Mouse (Mus musculus): ENCODE measurements around the gene Rnf40. TPM values are rescaled to one million over a fixed set of nuclear protein-coding genes. Genes with fewer than 3 reads are reported as not detected.

Rnf40 gene
- polyA plus RNA-seq, 1 experiment from 2014 or later: 36.3 TPM

DNA sequence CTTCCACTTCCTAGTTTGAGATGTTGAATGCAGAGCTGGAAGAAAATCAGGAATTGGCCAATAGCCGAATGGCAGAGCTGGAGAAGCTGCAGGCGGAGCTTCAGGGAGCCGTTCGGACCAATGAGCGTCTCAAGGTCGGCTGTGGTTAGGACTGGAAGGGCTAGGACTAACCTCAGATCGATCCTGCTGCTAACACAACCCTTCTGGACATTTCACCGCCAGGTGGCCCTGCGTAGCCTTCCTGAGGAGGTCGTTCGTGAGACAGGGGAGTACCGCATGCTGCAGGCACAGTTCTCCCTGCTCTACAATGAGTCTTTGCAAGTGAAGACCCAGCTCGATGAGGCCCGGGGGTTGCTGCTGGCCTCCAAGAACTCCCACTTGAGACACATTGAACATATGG lies 4.0 kb downstream of the Rnf40 start:
- peaks cover 7% of the 10 kb centered on the region for H3K4me1 ChIP-seq (replicated peaks; ENCODE audit: control insufficient read depth, insufficient read depth, low read length)
- H3K9ac ChIP-seq (ENCODE audit: low read length): no peak overlapping the region
- ATAC-seq (replicated peaks; ENCODE audit: low FRiP score, low TSS enrichment, low read depth) (no peak), DNase-seq (ENCODE audit: low spot score) (no peak)
- no peak overlapping the region for H3K4me3 ChIP-seq (ENCODE audit: low read depth, low read length)
- peaks cover 82% of the 10 kb centered on the region for H3K36me3 ChIP-seq (ENCODE audit: control insufficient read depth, insufficient read depth, low read length)
- no peaks in the 10 kb centered on the region for H3K27me3 ChIP-seq (replicated peaks; ENCODE audit: control insufficient read depth, insufficient read depth, low read length)
- no peak overlapping the region for H3K4me2 ChIP-seq (ENCODE audit: low read length)
- H3K27ac ChIP-seq (ENCODE audit: low read depth): no peak overlapping the region
- 81% methylated on average over 14 of the region's 14 CpGs for WGBS
- H3K9me3 ChIP-seq (ENCODE audit: control insufficient read depth, low read length): no peaks in the 10 kb centered on the region

DNA sequence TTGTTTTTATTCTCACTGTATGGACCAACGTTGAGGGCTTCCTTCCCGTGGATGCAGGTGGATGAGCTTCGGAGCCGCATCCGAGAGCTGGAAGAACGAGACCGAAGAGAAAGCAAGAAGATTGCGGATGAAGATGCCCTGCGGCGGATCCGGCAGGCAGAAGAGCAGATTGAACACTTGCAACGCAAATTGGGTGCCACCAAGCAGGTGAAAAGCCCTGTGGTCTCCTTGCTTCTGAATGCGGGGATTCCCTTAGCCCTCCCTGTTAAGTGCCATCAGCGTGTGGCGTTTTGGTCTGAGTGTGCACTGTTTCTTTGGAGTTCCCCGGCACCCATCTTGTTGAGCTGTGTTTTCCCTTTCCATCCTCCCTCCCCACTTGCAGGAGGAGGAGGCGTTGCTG lies 8.2 kb downstream of the Rnf40 start:
- no peaks in the 10 kb centered on the region for H3K4me1 ChIP-seq (replicated peaks; ENCODE audit: control insufficient read depth, insufficient read depth, low read length)
- no peak overlapping the region for H3K9ac ChIP-seq (ENCODE audit: low read length)
- 93% methylated on average over 17 of the region's 17 CpGs for WGBS
- DNase-seq (ENCODE audit: low spot score) (no peak), ATAC-seq (replicated peaks; ENCODE audit: low FRiP score, low TSS enrichment, low read depth) (no peak)
- no peak overlapping the region for H3K4me2 ChIP-seq (ENCODE audit: low read length)
- no peak overlapping the region for H3K4me3 ChIP-seq (ENCODE audit: low read depth, low read length)
- H3K27me3 ChIP-seq (replicated peaks; ENCODE audit: control insufficient read depth, insufficient read depth, low read length): no peaks in the 10 kb centered on the region
- H3K9me3 ChIP-seq (ENCODE audit: control insufficient read depth, low read length): no peaks in the 10 kb centered on the region
- peaks cover 100% of the 10 kb centered on the region for H3K36me3 ChIP-seq (ENCODE audit: control insufficient read depth, insufficient read depth, low read length)
- H3K27ac ChIP-seq (ENCODE audit: low read depth): no peak overlapping the region

DNA sequence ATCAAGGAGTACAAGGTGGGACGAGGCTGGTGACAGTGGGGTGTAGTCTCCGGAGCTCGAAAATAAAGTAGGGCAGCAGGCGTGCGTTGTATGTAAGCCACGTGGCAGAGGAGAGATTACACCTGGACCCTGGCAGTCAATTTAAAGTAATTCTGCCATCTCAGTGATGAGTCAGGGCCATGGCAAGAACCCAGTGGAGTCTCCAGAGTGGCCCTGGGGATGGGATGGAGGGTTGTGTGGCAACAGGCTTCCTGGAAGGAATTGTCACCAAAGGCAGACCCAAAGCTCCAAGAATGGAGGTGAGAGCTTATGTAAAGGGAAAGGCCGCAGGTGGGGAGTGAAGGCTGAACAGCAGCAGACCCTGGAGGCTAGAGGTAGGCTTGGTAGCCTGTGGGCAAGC lies 12.0 kb downstream of the Rnf40 start:
- DNase-seq (ENCODE audit: low spot score) (no peak), ATAC-seq (replicated peaks; ENCODE audit: low FRiP score, low TSS enrichment, low read depth) (no peak)
- no peaks in the 10 kb centered on the region for H3K4me1 ChIP-seq (replicated peaks; ENCODE audit: control insufficient read depth, insufficient read depth, low read length)
- H3K36me3 ChIP-seq (ENCODE audit: control insufficient read depth, insufficient read depth, low read length): peaks cover 90% of the 10 kb centered on the region
- H3K9ac ChIP-seq (ENCODE audit: low read length): no peak overlapping the region
- H3K4me3 ChIP-seq (ENCODE audit: low read depth, low read length): no peak overlapping the region
- H3K27me3 ChIP-seq (replicated peaks; ENCODE audit: control insufficient read depth, insufficient read depth, low read length): no peaks in the 10 kb centered on the region
- no peaks in the 10 kb centered on the region for H3K9me3 ChIP-seq (ENCODE audit: control insufficient read depth, low read length)
- 93% methylated on average over 7 of the region's 7 CpGs for WGBS
- H3K4me2 ChIP-seq (ENCODE audit: low read length): no peak overlapping the region
- H3K27ac ChIP-seq (ENCODE audit: low read depth): no peak overlapping the region

DNA sequence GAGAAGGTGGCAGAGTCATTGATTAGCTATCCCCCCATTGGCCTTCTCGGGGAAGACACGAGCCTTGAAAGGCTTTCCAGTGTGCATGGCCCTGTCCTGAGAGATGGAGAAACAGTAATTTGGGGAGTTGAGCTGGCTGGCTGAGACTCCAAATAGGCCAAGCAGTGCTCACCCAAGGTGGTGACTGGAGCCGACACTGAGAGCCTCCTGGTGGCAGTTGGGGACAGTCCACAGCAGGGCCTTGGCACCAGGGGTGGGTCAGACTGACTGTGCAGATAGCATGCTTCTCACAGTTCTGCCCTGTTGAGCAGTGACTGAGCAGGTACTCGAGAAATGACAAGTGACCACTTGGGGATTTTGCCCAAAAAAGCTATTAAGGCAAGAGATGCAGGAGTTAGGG lies 13.2 kb downstream of the Rnf40 start:
- Histone ChIP-seq H3K4me3 (ENCODE audit: low read depth, low read length) (no peak overlapping the region), H3K36me3 (ENCODE audit: control insufficient read depth, insufficient read depth, low read length) (peaks cover 80% of the 10 kb centered on the region), H3K4me2 (ENCODE audit: low read length) (no peak overlapping the region), H3K27ac (ENCODE audit: low read depth) (no peak overlapping the region), H3K4me1 (replicated peaks; ENCODE audit: control insufficient read depth, insufficient read depth, low read length) (no peaks in the 10 kb centered on the region), H3K27me3 (replicated peaks; ENCODE audit: control insufficient read depth, insufficient read depth, low read length) (no peaks in the 10 kb centered on the region), H3K9ac (ENCODE audit: low read length) (no peak overlapping the region), H3K9me3 (ENCODE audit: control insufficient read depth, low read length) (no peaks in the 10 kb centered on the region)
- 90% methylated on average over 4 of the region's 4 CpGs for WGBS
- no peak for DNase-seq (ENCODE audit: low spot score)
- no peak for ATAC-seq (replicated peaks; ENCODE audit: low FRiP score, low TSS enrichment, low read depth)

DNA sequence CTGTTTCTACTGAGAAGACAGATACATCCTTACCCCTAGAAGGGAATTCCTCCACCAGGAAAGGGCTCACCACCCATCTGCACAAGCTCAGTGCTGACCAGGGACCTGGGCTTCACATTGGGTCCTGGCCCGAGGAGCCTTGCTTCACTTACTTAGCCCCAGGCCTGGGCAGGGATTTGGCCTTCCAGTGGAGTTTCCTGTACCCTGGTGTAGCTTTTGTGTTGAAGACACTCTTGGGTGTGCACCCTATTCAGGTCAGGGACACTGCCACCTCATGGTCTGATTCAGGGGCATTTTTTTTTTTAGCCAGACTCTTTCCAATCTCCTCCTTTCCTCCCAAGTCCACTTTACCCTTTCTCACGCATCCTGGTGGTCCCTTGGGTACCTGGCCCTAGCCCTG lies 14.3 kb downstream of the Rnf40 start:
- Histone ChIP-seq H3K27ac (ENCODE audit: low read depth) (no peak overlapping the region), H3K9me3 (ENCODE audit: control insufficient read depth, low read length) (no peaks in the 10 kb centered on the region), H3K9ac (ENCODE audit: low read length) (no peak overlapping the region), H3K27me3 (replicated peaks; ENCODE audit: control insufficient read depth, insufficient read depth, low read length) (no peaks in the 10 kb centered on the region), H3K4me1 (replicated peaks; ENCODE audit: control insufficient read depth, insufficient read depth, low read length) (no peaks in the 10 kb centered on the region), H3K36me3 (ENCODE audit: control insufficient read depth, insufficient read depth, low read length) (peaks cover 80% of the 10 kb centered on the region), H3K4me2 (ENCODE audit: low read length) (no peak overlapping the region), H3K4me3 (ENCODE audit: low read depth, low read length) (no peak overlapping the region)
- DNase-seq (ENCODE audit: low spot score): no peak
- WGBS: 85% methylated on average over 2 of the region's 2 CpGs
- ATAC-seq (replicated peaks; ENCODE audit: low FRiP score, low TSS enrichment, low read depth): no peak

DNA sequence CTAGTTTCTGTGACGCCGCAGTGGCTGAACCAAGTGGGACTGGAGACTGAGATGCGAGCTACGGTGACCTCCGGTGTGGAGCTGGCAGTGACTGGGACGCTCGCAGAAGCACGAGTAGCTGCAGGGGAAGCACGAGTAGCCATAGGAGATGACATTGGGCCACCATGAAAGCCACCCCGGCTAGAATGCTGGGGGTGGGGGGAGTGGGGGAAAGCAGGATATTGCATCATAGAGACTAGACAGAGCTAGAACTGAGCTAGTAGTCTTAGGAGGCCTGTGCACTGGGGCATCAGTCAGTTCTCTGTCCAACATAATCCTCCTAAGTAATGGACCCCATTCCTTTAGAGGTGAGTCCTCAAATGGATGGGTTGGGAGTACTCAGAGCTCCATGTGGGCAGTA lies 15.7 kb downstream of the Rnf40 start:
- DNase-seq (ENCODE audit: low spot score) (no peak), ATAC-seq (replicated peaks; ENCODE audit: low FRiP score, low TSS enrichment, low read depth) (no peak)
- no peak overlapping the region for H3K9ac ChIP-seq (ENCODE audit: low read length)
- no peaks in the 10 kb centered on the region for H3K9me3 ChIP-seq (ENCODE audit: control insufficient read depth, low read length)
- H3K27me3 ChIP-seq (replicated peaks; ENCODE audit: control insufficient read depth, insufficient read depth, low read length): no peaks in the 10 kb centered on the region
- no peaks in the 10 kb centered on the region for H3K4me1 ChIP-seq (replicated peaks; ENCODE audit: control insufficient read depth, insufficient read depth, low read length)
- H3K4me3 ChIP-seq (ENCODE audit: low read depth, low read length): no peak overlapping the region
- H3K27ac ChIP-seq (ENCODE audit: low read depth): no peak overlapping the region
- H3K36me3 ChIP-seq (ENCODE audit: control insufficient read depth, insufficient read depth, low read length): peaks cover 78% of the 10 kb centered on the region
- no peak overlapping the region for H3K4me2 ChIP-seq (ENCODE audit: low read length)
- 88% methylated on average over 10 of the region's 10 CpGs for WGBS

DNA sequence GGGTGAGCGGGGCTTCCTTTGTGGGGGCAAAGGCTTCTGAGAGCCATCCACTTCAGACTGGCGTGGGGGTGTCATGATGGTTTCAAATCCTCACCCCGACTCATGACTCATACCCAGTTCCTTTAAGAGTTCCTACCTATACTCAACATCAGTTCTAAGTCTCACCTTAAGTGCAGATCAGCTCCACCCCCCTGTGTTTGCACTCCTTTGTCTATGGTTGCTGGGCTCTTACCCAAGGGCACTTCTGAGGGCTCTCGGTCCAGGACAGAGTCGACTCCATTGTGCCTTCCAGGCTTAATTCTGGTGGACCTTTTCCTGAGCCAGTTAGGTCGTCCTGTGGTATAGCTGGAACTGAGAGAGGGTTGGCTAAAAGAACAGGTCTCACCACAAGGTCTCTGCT lies 18.6 kb downstream of the Rnf40 start:
- Histone ChIP-seq H3K27me3 (replicated peaks; ENCODE audit: control insufficient read depth, insufficient read depth, low read length) (no peaks in the 10 kb centered on the region), H3K4me1 (replicated peaks; ENCODE audit: control insufficient read depth, insufficient read depth, low read length) (no peaks in the 10 kb centered on the region), H3K4me3 (ENCODE audit: low read depth, low read length) (no peak overlapping the region), H3K9ac (ENCODE audit: low read length) (no peak overlapping the region), H3K4me2 (ENCODE audit: low read length) (no peak overlapping the region), H3K9me3 (ENCODE audit: control insufficient read depth, low read length) (peaks cover 9% of the 10 kb centered on the region), H3K27ac (ENCODE audit: low read depth) (no peak overlapping the region), H3K36me3 (ENCODE audit: control insufficient read depth, insufficient read depth, low read length) (peaks cover 78% of the 10 kb centered on the region)
- ATAC-seq (replicated peaks; ENCODE audit: low FRiP score, low TSS enrichment, low read depth): no peak
- no peak for DNase-seq (ENCODE audit: low spot score)
- WGBS: 83% methylated on average over 6 of the region's 6 CpGs

DNA sequence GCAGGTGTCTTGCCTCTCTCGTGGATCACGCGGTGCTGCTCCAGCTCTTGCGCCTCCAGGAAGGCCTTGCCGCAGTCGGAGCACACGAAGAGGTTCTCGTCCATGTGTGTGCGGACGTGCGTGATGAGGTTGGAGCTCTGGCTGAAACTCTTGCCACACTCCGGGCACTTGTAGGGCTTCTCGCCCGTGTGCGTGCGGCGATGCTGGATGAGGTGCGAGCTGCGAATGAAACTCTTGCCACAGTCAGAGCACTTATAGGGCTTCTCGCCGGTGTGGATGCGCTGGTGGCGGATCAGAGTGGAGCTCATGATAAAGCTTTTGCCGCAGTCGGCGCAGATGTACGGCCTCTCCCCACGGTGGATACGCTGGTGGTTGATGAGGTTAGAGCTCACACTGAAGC lies 22.4 kb downstream of the Rnf40 start:
- 97% methylated on average over 29 of the region's 29 CpGs for WGBS
- H3K9ac ChIP-seq (ENCODE audit: low read length): no peak overlapping the region
- H3K36me3 ChIP-seq (ENCODE audit: control insufficient read depth, insufficient read depth, low read length): peaks cover 63% of the 10 kb centered on the region
- no peak for ATAC-seq (replicated peaks; ENCODE audit: low FRiP score, low TSS enrichment, low read depth)
- no peaks in the 10 kb centered on the region for H3K27me3 ChIP-seq (replicated peaks; ENCODE audit: control insufficient read depth, insufficient read depth, low read length)
- no peak overlapping the region for H3K4me3 ChIP-seq (ENCODE audit: low read depth, low read length)
- DNase-seq (ENCODE audit: low spot score): no peak
- H3K9me3 ChIP-seq (ENCODE audit: control insufficient read depth, low read length): peaks cover 9% of the 10 kb centered on the region
- H3K27ac ChIP-seq (ENCODE audit: low read depth): no peak overlapping the region
- H3K4me1 ChIP-seq (replicated peaks; ENCODE audit: control insufficient read depth, insufficient read depth, low read length): peaks cover 7% of the 10 kb centered on the region; the same call in 1 of the 2 replicates
- no peak overlapping the region for H3K4me2 ChIP-seq (ENCODE audit: low read length)

DNA sequence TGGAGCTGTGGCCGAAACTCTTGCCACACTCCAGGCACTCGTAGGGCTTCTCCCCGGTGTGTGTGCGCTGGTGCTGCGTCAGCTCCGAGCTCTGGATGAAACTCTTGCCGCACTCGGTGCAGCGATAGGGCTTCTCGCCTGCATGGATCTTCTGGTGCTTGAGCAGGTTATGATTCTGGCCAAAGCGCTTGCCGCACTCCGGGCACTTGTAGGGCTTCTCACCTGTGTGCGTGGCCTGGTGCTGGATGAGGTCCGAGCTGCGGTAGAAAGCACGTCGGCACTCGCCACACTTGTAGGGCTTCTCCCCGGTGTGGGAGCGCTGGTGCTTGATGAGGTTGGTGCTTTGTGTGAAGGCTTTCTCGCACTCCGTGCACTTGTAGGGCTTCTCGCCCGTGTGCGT lies 23.0 kb downstream of the Rnf40 start:
- DNase-seq (ENCODE audit: low spot score): no peak
- Histone ChIP-seq H3K9ac (ENCODE audit: low read length) (no peak overlapping the region), H3K27ac (ENCODE audit: low read depth) (no peak overlapping the region), H3K4me3 (ENCODE audit: low read depth, low read length) (no peak overlapping the region), H3K4me1 (replicated peaks; ENCODE audit: control insufficient read depth, insufficient read depth, low read length) (peaks cover 7% of the 10 kb centered on the region; the same call in 1 of the 2 replicates), H3K9me3 (ENCODE audit: control insufficient read depth, low read length) (peaks cover 9% of the 10 kb centered on the region), H3K4me2 (ENCODE audit: low read length) (no peak overlapping the region), H3K27me3 (replicated peaks; ENCODE audit: control insufficient read depth, insufficient read depth, low read length) (no peaks in the 10 kb centered on the region), H3K36me3 (ENCODE audit: control insufficient read depth, insufficient read depth, low read length) (peaks cover 63% of the 10 kb centered on the region)
- ATAC-seq (replicated peaks; ENCODE audit: low FRiP score, low TSS enrichment, low read depth): no peak
- 97% methylated on average over 26 of the region's 26 CpGs for WGBS
